Mouse (Mus musculus): ENCODE data around the gene Mical2.
A peak's percentile ranks its signal among the peaks of the same experiment; 100 is the strongest.

The Mical2 gene

GRCm38 (mm10) chr7:112320052-112320730 lies 94.5 kb downstream of the Mical2 start:
- no peak for DNase-seq

DNA sequence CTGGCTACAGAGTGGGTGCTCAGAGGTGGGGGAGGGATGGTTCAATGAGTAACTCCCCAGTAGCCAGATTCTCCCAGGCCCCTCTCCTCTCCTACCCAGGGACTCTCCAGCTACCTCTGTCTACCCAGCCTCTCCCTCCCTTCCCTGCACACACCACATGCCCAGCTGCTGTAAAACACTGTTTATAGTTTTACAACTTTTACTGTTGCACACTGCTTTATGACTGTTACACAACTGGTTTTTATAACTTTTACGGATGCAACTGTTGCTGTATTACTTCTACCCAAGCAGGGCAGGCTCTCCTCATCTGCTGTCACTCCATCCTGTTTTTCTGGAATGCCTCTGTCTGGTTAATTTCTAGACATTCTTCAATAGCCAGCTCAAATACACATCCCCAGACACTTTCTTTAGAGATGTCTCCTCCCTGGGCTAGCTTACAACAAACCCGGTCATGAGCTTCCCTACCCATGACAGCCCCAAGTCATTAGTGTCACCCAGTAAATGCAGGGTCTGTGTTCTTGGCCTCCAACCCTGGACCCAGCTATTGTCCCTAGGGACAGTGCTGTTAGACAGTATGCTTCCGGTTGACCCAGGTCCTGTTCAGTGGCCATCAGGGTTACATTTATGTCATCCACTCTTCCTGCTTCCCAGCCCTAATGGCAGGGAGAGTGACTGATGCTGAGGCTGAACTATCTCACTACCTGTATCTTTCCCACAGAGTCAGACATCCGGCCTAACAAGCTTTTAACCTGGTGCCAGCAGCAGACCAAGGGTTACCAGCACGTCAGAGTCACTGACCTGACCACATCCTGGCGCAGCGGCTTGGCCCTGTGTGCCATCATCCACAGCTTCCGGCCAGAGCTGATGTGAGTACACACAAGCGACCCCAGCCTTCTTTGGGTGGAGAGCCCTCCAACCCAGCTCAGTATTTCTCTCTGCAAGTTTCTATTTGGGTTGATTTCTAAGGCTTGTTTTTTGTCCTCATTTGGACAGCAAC lies 96.4 kb downstream of the Mical2 start:
- no peak for DNase-seq

GRCm38 (mm10) chr7:112324577-112324976 lies 98.9 kb downstream of the Mical2 start:
- DNase-seq = no peak

GRCm38 (mm10) chr7:112326852-112327251 lies 101.2 kb downstream of the Mical2 start:
- no peak for DNase-seq

DNA sequence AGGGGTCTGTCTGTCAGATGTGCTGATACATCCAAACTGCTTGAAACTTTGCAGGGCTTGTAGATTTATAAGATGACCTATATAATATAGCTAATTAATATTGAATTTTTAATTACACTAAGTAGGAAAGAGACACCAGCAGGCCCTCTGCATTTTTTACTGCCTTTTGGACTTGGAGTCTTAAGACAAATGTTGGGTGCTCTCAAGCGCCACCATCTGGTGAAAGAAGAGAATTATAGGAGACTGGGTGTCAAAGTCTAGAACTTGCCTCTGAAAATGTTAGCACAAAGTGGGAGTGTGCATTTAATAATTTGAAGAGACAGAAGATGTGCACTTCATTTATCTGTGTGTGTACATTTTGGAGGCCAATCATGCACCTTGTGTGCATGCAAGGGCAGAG lies 103.3 kb downstream of the Mical2 start:
- peak; percentile 62 for DNase-seq

GRCm38 (mm10) chr7:112329496-112329895 lies 103.8 kb downstream of the Mical2 start:
- DNase-seq = no peak

DNA sequence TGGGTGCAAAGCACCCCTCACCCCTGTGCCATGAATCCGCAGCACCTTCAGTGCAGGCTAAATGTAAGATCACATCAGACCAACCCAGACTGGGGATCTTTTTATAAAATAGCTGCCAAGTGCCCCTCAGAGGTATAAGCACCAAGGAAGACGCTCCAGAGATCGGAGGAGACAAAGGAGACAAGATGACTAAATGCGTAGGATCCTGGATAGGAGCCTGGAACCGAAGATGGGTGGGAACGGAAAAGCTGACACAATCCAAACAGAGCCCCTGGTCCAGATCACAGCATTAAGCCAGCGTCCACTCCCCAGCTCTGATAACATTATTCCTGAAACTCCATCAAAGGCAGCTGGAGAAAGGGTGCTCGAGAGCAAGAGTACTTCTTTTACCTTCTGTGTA lies 105.3 kb downstream of the Mical2 start:
- no peak for DNase-seq

DNA sequence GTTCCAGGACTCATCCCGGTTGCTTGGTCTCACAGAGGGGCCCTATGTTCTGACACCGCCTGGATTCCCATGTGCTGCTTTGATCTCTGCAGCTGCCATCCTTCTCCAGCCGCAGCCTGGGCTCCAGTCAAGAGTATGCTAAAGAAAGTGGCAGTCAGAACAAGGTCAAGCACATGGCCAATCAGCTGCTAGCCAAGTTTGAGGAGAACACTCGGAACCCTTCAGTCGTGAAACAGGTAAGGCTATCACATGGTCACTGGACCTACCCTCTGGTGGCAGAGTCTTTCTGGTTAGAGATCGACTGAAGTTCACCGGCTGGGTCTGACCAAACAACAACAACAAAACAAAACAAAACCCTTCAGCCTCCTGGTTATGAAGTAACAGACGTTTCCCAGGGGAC lies 106.1 kb downstream of the Mical2 start:
- DNase-seq = peak; percentile 38

- DNase-seq = no peak
These were observed 106.8 kb downstream of the Mical2 start for GRCm38 (mm10) chr7:112332426-112332825.

- no peak for DNase-seq
These were observed 107.7 kb downstream of the Mical2 start for GRCm38 (mm10) chr7:112333404-112333803.

DNA sequence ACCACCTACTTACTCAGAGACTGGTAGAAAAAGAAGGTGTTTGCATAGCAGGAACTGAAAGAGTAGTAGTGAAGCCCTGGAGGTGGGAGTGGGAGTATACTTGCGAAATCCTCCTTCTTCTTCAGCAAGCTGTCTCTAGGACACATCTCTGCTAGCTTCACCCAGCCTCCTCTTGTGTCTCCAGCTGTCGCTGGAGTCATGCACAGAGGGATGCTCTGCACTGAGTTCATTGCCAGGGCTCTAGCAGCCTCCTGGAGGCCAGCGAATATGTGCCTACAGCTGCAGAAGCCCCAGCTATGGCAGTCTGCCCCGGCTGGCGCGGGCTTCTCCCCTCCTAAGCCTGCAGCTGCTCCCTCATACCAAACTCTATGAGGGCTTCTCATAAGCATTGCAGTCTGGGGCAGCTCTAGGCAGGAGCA lies 110.6 kb downstream of the Mical2 start:
- no peak for DNase-seq

DNA sequence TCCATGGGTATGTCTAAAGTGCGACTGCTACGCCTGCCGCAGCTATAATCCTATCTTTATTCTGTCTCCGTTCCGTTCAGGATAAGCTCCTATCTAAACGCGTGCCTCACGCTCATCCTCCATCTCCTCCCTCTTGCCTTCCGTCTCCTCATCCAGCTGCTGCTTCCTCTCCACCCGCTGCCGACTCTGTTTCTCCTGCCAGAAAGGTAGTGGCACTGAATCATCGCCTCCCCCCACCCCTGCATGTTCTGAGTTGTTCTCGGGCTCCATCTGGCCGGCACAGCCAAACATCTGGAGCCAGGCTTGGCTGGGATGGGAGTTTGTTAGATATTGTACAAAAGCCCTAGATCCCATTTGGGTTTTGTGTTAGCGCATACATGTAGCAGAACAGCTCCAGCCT lies 111.1 kb downstream of the Mical2 start:
- DNase-seq = no peak

DNA sequence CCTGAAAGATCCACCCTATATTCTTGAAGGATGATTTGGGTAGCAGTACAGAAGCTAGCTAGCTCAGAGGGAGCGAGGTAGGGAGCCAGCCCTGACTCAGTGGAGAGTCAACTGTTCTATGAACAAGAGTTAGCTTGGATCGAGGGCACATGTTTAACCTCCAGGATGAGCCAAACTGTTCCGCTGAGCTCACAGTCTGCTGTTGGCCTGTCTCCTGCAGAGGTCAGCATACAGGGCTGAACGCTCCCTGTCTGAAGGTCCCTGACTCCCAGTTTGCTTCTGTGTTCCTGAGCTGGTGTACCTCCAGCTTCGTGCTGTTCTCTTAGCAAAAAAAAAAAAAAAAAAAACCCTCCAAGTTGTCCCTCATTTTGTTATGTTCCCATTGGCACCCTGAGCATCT lies 112.1 kb downstream of the Mical2 start:
- DNase-seq = no peak

DNA sequence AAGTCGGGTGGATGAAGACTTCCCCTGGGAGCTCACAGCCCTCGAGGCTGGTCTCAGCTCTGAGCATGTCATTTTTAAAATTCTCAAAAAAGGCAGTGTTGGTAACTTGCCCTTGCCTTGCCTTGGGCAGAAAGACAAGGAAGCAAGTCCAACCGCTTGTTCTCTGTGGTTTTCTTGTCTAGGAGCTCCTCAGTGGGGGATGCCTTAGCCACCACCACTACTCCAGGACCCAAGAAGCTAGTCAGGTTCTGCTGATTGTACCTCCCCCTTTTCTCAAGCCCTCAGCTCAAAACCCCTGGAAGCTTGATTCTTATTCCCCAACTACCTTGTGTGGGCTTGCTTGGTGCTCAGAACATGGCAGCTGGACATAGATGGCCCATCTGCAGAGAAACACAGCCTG lies 115.4 kb downstream of the Mical2 start:
- DNase-seq = no peak

- DNase-seq = no peak
These were observed 120.0 kb downstream of the Mical2 start for GRCm38 (mm10) chr7:112345687-112346086.

- no peak for DNase-seq
These were observed 125.9 kb downstream of the Mical2 start for GRCm38 (mm10) chr7:112351541-112351940.

- no peak for DNase-seq
These were observed 126.3 kb downstream of the Mical2 start for GRCm38 (mm10) chr7:112352005-112352404.

- no peak for DNase-seq
These were observed 127.4 kb downstream of the Mical2 start for GRCm38 (mm10) chr7:112353011-112353410.

DNA sequence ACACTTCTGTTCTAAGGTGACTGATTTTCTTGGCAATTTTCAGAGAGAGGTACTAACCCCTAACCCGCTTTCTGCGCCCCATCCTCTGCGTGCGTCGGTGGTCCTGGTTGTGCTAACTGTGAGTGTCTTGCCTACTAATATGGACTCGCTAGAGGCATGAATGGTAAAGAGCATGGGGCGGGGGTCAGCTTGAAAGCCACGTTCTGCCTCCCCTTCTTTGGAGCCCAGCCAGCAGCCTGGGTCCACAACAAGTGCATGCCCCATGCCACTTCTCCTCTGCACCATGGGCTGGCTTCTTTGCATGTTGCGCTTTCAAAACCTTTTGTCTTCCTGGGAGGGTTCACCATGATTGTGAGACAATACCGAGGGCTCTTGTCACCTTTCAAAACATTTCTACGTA lies 128.3 kb downstream of the Mical2 start:
- DNase-seq = no peak

- DNase-seq = peak; percentile 83
These were observed 128.9 kb downstream of the Mical2 start for GRCm38 (mm10) chr7:112354503-112354951.

DNA sequence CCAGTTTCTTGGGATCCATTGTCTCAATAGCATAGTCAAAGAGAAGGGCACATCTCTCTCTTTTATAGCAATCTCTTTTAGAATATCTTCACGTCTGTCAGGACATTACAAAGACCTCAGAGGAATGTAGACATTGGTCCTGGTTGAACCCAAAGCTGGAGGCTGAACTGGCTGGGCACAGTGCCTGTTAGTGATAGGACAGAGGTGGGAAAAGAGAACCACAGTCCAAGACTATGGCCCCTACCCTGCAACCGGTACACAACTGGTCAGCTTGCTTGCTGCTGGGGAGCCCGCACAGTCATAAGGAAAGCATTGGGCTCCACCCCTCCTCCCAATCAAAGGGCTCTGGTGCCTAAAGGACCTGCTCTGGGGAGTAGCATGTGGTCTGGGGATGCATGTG lies 133.9 kb downstream of the Mical2 start:
- no peak for DNase-seq

GRCm38 (mm10) chr7:112362574-112363200 lies 137.0 kb downstream of the Mical2 start:
- no peak for DNase-seq

- no peak for DNase-seq
These were observed 140.2 kb downstream of the Mical2 start for GRCm38 (mm10) chr7:112365864-112366263.

All from retina, postnatal 1 day (tissue).